Mouse (Mus musculus) kidney, adult 2 months (tissue): ENCODE results near the gene Chkb. TPM values are rescaled to one million over a fixed set of nuclear protein-coding genes. Genes with fewer than 3 reads are reported as not detected.

Experiments used
- DNase-seq: peaks from one replicate; pipeline ENCODE4 v3.0.0; 2021
- H3K27ac ChIP-seq: fragments of 200-500 bp; 2 replicates; pipeline ENCODE4 v1.5.1; 2012; ENCODE audit warnings: low read depth, low read length, control low read depth, inconsistent platforms; ENCODE audit not compliant: insufficient read depth
- H3K27me3 ChIP-seq: fragments of 200-500 bp; replicated peaks from 2 replicates; pipeline ENCODE4 v1.6.1; 2012; ENCODE audit warnings: mild to moderate bottlenecking, moderate library complexity, low read length, inconsistent platforms; ENCODE audit not compliant: control insufficient read depth, insufficient read depth
- H3K36me3 ChIP-seq: fragments of 200-500 bp; 2 replicates; pipeline ENCODE4 v1.6.1; 2012; ENCODE audit warnings: mild to moderate bottlenecking, moderate library complexity, low read length, inconsistent platforms; ENCODE audit not compliant: control insufficient read depth, insufficient read depth
- H3K4me1 ChIP-seq: fragments of 200-500 bp; 2 replicates; pipeline ENCODE4 v1.6.1; 2011; ENCODE audit warnings: low read length; ENCODE audit not compliant: control insufficient read depth, insufficient read depth
- H3K4me3 ChIP-seq: fragments of 200-500 bp; 2 replicates; pipeline ENCODE4 v1.5.1; 2011; ENCODE audit warnings: mild to moderate bottlenecking, low read depth, low read length, control low read depth; ENCODE audit not compliant: insufficient read depth
- CTCF ChIP-seq: fragments of 200-500 bp; conservative IDR thresholded peaks from 2 replicates; pipeline ENCODE4 v1.5.1; 2011; ENCODE audit warnings: low read depth, mild to moderate bottlenecking, control low read depth, low read length, moderate library complexity, mixed read lengths; ENCODE audit not compliant: insufficient read depth, insufficient read length
- POLR2A ChIP-seq: fragments of 200-500 bp; IDR thresholded peaks from one replicate; pipeline ENCODE4 v1.6.1; 2011; ENCODE audit warnings: low read depth, low read length, control low read depth
- WGBS: fragments of 180-500 bp; shearing (Covaris S2); methylation state at CpG from one replicate; pipeline ENCODE4 v1.1.7; 2018; 5-methylcytosine and 5-hydroxymethylcytosine counted together
- polyA plus RNA-seq: library from polyadenylated mRNA; depleted of rRNA; stranded (reverse); fragments of >200 nt; gene quantifications from 2 replicates; pipeline ENCODE4 v1.2.3, GENCODE M21; 2012; rRNA removed

The Chkb gene
- 58.2 and 62.6 TPM in 2 replicates for polyA plus RNA-seq

GRCm38 (mm10) chr15:89429352-89430221, at the start of gene Chkb, which contains the start of the genes C730034F03Rik and Gm44502:
TSS of gene Chkb (minus strand) at chr15:89429908.
TSS of gene C730034F03Rik (plus strand) at chr15:89429589.
TSS of gene Gm44502 (minus strand) at chr15:89429696.
- peak; percentile 97 for DNase-seq
- WGBS, result under 1% methylated on average over 70 of the region's 70 CpGs
- Histone ChIP-seq H3K4me3 (peak within 1 kb of the TSS; percentile 83), H3K27ac (peak within 1 kb of the TSS; percentile 95), H3K27me3 (no peaks in the 10 kb centered on the region), H3K4me1 (no peaks in the 10 kb centered on the region), H3K36me3 (no peaks in the 10 kb centered on the region)
- TF ChIP-seq CTCF (no peak), POLR2A (no peak)

DNA sequence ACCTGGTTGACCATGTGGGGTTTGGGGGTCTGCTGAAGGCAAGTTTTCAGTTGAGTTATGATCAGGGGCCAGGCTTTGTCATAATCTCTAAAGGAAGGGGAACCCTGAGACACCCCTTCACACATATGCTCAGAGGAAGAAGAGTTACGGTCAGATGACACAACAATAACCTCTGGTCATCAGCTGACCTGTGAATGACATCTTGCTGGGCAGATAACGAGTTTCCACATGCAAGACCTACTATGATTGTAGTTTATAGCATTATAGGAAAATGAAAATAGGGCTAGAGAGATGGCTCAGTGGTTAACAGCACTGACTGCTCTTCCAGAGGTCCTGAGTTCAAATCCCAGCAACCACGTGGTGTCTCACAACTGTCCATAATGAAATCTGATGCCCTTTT, 48.9 kb upstream of the Chkb start:
- Histone ChIP-seq H3K27ac (peak overlapping the region; percentile 4; the same call in 1 of the 2 replicates), H3K4me3 (no peak overlapping the region)
- no peak for DNase-seq

GRCm38 (mm10) chr15:89477806-89478205, 48.1 kb upstream of the Chkb start:
- WGBS, result 61% methylated on average over 8 of the region's 8 CpGs
- H3K27ac ChIP-seq, result peak overlapping the region; percentile 54

More for the DNA sequence above, 48.9 kb upstream of the Chkb start:
- Histone ChIP-seq H3K36me3 (no peaks in the 10 kb centered on the region), H3K27me3 (no peaks in the 10 kb centered on the region), H3K4me1 (peaks cover 6% of the 10 kb centered on the region; the same call in 1 of the 2 replicates)
- WGBS, result 82% methylated on average over 3 of the region's 3 CpGs
- TF ChIP-seq CTCF (no peak), POLR2A (no peak)

GRCm38 (mm10) chr15:89477091-89477491, 47.4 kb upstream of the Chkb start, which contains the start of gene Arsa:
TSS of gene Arsa (minus strand) at chr15:89477425.
- DNase-seq, result peak; percentile 81
- Histone ChIP-seq H3K27ac (peak within 1 kb of the TSS; percentile 54), H3K27me3 (no peaks in the 10 kb centered on the region), H3K4me1 (peaks cover 6% of the 10 kb centered on the region; the same call in 1 of the 2 replicates), H3K36me3 (no peaks in the 10 kb centered on the region), H3K4me3 (peak within 1 kb of the TSS; percentile 57)
- no peak for TF ChIP-seq CTCF
- no peak for TF ChIP-seq POLR2A
- 42% methylated on average over 9 of the region's 9 CpGs for WGBS

More at GRCm38 (mm10) chr15:89477806-89478205, 48.1 kb upstream of the Chkb start:
- Histone ChIP-seq H3K4me3 (no peak overlapping the region), H3K36me3 (no peaks in the 10 kb centered on the region), H3K27me3 (no peaks in the 10 kb centered on the region), H3K4me1 (peaks cover 6% of the 10 kb centered on the region; the same call in 1 of the 2 replicates)
- no peak for TF ChIP-seq CTCF
- no peak for TF ChIP-seq POLR2A
- peak; percentile 23 for DNase-seq

- peak overlapping the region; percentile 57 for H3K4me3 ChIP-seq
- peaks cover 6% of the 10 kb centered on the region; the same call in 1 of the 2 replicates for H3K4me1 ChIP-seq
- H3K27me3 ChIP-seq, result no peaks in the 10 kb centered on the region
- no peaks in the 10 kb centered on the region for H3K36me3 ChIP-seq
- H3K27ac ChIP-seq, result peak overlapping the region; percentile 47
- 9% methylated on average over 5 of the region's 5 CpGs for WGBS
- no peak for DNase-seq
- TF ChIP-seq POLR2A, result no peak
- no peak for TF ChIP-seq CTCF
These were observed 46.7 kb upstream of the Chkb start for GRCm38 (mm10) chr15:89476475-89476815.

- H3K4me3 ChIP-seq, result peak overlapping the region; percentile 57
- TF ChIP-seq POLR2A (no peak), CTCF (no peak)
- peak overlapping the region; percentile 47 for H3K27ac ChIP-seq
- H3K36me3 ChIP-seq, result no peaks in the 10 kb centered on the region
- H3K27me3 ChIP-seq, result no peaks in the 10 kb centered on the region
- peaks cover 5% of the 10 kb centered on the region; the same call in 1 of the 2 replicates for H3K4me1 ChIP-seq
- 9% methylated on average over 44 of the region's 44 CpGs for WGBS
- peak; percentile 97 for DNase-seq
These were observed 46.1 kb upstream of the Chkb start for GRCm38 (mm10) chr15:89475611-89476474.

DNA sequence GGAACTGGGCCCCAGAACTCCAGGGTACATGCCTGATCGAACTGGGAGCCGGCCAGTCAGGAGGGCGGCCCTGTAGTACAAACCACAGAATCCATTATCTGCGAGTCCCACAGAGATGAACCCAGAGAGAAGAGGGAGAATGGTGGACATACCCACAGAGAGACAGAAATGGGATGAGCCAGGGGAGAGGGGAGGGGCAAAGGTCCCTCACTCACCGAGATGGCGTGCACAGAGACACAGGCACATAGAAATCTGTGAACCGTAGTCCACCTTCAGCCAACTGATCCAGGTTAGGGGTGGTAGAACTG, 45.5 kb upstream of the Chkb start:
- no peak for DNase-seq
- Histone ChIP-seq H3K4me1 (peaks cover under 1% of the 10 kb centered on the region; the same call in 1 of the 2 replicates), H3K27me3 (no peaks in the 10 kb centered on the region), H3K36me3 (no peaks in the 10 kb centered on the region), H3K4me3 (no peak overlapping the region), H3K27ac (no peak overlapping the region)
- 92% methylated on average over 7 of the region's 7 CpGs for WGBS
- TF ChIP-seq CTCF (no peak), POLR2A (no peak)
